Mouse (Mus musculus): ENCODE measurements around the gene Itgax.
"Not testable (repeated sequence)": the region's sequence is repeated elsewhere in the genome, so short reads cannot be mapped to it uniquely, and the experiment has no call there.

The Itgax gene

DNA sequence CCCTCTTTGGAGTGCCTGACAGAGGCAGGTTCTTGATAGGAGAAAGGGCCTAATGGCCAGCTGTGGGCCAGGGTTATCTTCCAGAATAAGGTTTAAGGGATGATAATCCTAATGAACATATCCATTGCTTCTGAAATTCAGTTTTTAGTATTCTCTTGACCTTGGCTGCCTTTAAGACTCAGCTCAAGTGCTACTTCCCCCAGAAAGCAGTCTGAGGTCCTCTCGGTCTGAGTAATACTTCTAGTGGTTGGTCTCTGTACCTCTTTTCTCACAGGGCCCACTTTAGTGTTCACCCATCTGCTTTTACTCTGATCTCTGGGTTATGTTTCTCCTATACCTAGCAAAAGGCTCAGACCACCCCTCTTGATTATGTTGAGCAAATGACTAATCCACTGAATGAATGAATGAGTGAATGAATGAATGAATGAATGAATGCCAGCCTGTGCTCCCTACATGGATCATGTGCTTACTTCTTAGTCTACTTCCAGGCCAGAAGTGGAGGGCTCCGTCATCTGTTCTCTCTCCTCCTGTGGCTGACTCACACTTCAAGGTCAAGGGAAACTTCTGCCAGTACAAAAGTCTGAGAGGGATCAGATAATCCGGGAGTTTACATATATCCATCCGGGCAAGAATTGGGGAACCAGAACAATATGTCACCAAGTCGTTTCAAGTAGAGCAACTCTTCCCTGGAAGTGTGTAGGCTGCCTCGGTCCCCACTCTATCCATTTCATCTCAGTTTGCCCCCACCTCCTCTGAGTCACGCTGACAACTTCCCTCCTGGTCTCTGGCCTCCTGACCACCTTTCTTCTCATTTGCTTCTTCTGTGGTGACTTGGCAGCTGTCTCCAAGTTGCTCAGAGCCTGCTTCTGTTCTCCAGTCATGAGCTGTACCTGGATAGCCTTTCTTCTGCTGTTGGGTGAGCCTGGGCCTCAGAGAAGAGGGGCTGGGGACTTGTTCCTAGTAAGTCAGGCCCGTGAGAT is at the start of gene Itgax:
Gene Itgax, plus strand, starts transcription at position 807 of the 980 bp plus-strand sequence.
- DNase-seq (ENCODE audit: low spot score), result no peak

- DNase-seq (ENCODE audit: low spot score), result no peak
Observed at GRCm38 (mm10) chr7:128080012-128080411, 49.3 kb upstream of the Itgax start.

- DNase-seq (ENCODE audit: low spot score), result no peak
Observed at GRCm38 (mm10) chr7:128089141-128089540, 40.2 kb upstream of the Itgax start.

DNA sequence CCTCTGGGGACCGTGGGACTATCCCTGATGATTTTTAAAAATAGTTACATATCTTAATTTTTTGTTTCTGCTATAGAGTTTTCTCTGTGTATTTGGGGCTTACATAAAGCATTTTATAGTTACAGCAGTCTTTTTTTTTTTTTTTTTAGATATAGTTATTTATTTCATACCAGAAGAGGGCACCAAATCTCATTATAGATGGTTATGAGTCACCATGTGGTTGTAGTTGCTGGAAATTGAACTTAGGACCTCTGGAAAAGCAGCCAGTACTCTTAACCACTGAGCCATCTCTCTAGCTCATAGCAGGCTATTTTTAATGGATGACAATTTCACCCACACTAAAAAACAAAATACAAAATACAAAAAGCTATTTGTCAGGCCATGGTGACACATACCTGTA is 31.2 kb upstream of the Itgax start:
- no peak for DNase-seq (ENCODE audit: low spot score)

DNA sequence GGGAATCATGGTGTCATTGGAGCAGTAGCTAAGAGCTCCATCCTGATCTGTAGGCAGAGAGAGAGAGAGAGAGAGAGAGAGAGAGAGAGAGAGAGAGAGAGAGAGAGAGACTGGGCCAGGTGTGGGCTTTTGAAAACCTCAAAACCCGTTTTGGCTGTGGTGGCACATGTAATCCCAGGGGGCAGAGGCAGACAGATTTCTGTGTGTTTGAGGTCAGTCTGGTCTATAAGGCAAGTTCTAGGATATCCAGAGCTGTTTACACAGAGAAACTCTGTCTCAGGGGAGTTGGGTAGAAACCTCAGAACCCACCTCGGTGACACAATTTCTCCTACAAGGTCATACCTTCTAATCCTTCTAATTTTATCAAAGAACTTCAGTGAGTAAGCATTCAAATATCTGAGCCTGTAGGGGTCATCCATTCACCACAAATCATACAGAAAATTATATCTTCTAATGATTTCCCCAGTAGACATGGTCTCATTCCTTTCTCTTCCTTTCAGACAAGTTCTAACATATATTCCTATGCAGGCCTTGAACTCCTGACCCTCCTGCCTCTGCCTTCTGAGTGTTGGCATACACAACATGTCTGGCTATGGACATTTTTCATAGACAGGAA is 28.5 kb upstream of the Itgax start:
- no peak for DNase-seq (ENCODE audit: low spot score)

DNA sequence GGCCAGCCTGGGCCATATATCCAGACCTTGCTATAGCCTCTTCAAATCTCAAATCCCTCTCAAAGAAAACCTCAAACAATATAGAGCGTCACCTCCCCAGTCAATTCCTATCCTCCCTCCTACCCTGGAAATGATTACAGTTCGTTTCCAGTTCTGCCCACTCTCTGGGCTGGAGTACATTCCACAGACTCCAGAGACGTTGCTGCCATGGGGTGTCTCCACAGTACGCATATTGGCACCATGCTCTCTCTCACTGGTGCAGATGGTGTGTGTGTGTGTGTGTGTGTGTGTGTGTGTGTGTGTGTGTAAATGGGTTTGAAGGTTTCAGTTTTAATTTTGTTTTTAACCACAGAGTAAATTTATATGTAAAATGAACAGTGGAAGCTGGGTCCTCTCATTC is 24.1 kb upstream of the Itgax start:
- DNase-seq (ENCODE audit: low spot score), result no peak

DNA sequence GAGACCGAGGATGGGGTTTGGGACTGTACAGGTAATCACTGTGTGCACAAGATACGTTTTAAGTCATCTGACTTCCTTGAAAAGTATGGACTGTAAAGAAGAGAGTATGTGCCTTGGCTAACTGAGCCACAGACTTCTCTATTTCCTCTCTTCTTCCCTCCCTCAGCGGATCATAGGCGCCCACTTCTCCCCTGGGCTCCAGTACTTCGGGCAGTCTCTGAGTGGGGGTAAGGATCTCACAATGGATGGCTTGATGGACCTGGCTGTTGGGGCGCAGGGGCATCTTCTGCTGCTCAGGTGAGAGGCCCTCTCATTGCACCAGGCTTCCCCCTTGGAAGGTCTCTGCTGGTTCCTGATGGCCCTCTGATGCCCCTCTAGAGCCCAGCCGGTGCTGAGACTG is 21.9 kb upstream of the Itgax start:
- no peak for DNase-seq (ENCODE audit: low spot score)

DNA sequence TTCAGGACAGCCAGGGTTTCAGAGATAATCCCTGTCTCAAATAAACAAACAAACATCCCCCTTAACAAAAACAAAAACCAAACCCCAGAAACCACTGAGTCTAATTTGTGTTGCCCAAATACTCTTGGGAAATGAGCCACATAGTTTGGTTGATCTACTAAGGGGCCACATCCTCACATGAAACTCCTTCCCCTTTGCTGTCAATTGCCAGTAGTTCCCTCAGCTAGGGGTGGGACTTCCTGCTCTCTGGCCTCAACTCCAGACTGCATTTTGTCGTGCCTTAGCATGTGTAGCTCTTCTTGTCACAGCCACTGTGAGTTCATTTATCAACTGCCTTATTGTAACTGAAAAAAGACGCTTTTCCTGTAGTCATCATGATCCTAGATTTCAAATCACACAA is 19.0 kb upstream of the Itgax start:
- DNase-seq (ENCODE audit: low spot score), result no peak

DNA sequence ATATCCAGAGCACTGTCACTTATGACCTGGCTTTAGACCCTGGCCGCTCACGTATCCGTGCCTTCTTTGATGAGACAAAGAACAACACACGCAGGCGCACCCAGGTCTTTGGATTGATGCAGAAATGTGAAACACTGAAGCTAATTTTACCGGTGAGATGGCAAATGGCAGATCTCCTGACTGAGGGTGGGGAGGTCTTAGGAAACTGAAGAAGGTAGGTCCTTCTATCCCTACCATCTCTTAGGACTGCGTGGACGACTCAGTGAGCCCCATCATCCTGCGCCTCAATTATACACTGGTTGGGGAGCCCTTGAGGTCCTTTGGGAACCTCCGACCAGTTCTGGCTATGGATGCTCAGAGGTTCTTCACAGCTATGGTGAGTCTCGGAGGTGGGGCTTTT is 17.2 kb upstream of the Itgax start:
- no peak for DNase-seq (ENCODE audit: low spot score)

DNA sequence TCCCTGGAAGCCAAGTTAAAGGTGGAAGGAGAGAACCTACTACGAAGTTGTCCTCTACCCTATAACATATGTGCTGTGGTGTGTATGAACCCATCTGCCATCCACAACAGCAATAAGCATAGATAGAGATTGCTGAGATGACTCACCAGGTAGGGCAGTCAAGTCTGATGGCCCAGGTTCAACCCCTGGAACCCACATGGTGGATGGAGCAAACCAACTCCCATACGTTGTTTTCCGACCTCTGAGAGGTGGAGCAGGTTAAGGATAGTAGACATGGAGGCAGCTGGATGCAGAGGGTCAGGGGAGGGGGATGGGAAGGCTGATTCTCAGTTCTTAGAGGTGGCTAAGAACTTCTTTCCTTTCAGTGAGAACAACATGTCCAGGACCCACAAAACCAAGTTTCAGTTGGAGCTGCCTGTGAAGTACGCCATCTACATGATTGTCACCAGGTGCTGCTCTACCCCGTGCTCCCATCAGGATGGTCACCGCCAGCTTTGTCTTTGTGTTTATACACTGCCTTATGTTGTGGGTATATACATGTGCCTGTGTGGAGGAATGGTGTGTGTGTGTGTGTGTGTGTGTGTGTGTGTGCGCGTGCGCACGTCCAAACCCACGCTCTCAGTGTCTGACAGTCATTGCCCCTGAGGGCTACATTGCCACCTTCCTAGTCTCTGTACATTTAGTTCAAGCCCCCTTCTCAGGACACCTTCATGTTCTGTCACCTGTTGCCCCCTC is 14.8 kb upstream of the Itgax start:
- DNase-seq (ENCODE audit: low spot score), result no peak

- DNase-seq (ENCODE audit: low spot score), result no peak
Observed at GRCm38 (mm10) chr7:128115211-128115958, 14.0 kb upstream of the Itgax start.

DNA sequence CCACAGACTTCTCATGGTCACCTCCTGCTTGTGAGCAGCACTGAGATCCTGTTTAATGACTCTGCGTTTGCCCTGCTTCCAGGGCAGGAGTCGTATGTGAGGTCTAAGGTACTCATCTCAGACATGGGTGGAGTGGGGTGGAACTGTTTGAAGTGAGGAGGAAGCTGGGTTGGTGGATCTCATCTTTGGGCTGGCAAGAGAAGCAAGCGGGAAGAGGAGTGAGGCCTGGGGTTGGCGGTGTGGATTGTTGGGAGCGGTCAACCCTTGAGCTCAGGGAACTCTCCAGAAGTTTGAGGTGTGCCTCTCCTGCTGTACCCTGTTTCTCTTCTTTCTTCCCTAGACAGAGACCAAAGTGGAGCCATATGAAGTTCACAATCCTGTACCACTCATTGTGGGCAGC is 13.0 kb upstream of the Itgax start:
- DNase-seq (ENCODE audit: low spot score), result no peak

- no peak for DNase-seq (ENCODE audit: low spot score)
Observed at GRCm38 (mm10) chr7:128119726-128120490, 9.4 kb upstream of the Itgax start.

DNA sequence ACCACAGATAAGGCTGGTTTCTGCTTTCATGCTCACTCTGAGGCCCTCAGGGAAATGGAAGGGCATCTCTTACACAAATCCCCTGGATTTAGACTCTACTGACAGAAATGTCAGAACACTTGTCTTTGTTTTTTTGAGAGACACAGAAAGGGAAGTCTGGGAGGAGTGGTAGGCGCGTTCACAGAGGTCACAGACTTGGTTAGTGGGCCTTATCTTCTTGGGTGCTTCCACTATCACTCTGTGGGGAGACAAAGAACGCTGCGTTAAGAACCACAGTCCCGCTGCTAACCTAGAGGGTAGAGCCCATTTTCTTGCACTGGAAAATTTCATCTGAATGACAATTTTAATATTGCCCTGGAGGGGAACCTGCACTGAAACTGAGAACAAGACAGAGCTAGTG is 2.8 kb downstream of the Itgax start:
- no peak for DNase-seq (ENCODE audit: low spot score)

GRCm38 (mm10) chr7:128133596-128133995 is 4.2 kb downstream of the Itgax start:
- no peak for DNase-seq (ENCODE audit: low spot score)

DNA sequence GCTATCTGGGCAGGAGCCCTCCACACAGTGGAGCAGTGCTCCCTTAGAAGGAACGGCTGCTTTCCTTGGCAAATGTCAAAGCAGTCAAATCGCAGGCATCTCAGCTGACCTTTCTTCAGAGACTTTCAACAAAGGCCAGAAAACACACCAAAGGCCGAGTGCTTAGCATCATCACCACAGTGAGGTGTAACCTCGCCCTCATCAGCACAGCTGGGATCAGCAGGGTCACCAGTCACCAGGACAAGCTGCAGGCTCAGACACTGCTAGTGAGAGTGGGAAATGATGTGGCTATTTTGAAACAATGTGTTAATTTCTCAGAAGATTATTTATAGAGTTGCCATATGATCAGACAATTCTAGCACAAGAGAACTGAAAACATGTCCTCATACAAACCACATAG is 7.6 kb downstream of the Itgax start:
- DNase-seq (ENCODE audit: low spot score), result no peak

- DNase-seq (ENCODE audit: low spot score), result no peak
Observed at GRCm38 (mm10) chr7:128139611-128140010, 10.3 kb downstream of the Itgax start.

GRCm38 (mm10) chr7:128150970-128151369 is 21.6 kb downstream of the Itgax start:
- DNase-seq (ENCODE audit: low spot score), result no peak

DNA sequence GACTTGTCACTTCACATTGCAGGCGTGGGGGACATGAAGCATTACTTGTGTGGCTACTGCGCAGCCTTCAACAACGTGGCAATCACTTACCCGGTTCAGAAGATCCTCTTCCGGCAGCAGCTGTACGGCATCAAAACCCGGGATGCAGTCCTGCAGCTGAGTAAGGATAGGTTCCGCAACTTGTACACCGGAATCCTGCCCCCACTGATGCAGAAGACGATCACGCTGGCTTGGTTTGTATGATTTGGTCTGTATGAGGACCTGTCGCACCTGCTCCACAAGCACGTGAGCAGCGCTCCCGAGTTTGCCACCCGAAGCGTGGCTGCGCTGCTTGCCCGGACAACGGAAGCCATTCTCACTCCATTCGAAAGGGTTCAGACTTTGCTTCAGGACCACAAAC is 24.7 kb downstream of the Itgax start, which contains the start of gene Itgad:
Gene Itgad, plus strand, starts transcription at position 301 of the 400 bp plus-strand sequence.
- DNase-seq (ENCODE audit: low spot score), result no peak

DNA sequence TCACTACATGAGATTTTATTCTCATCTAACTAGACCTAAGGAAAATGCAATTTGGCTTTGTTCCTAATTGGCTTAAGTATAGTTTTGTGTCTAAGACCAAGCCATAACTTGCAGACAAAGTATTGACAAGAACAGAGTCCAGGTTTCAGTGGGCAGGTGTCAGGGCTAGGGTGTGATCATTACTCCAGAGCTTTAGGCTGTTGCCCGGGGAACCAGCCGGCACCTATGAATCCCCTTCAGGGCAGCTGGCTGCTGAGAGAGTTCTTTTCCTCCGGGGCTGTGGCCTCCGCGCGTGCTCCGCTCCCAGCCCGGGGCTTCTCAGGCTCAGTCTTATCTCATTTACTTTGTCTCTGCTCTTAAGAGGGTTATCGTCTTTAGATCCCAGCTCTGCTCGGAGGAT is 25.6 kb downstream of the Itgax start:
- DNase-seq (ENCODE audit: low spot score), result peak; percentile 1

GRCm38 (mm10) chr7:128158688-128159354 is 29.5 kb downstream of the Itgax start:
- DNase-seq (ENCODE audit: low spot score), result not testable (repeated sequence)
